Mouse (Mus musculus) heart, embryonic 13.5 days (tissue): ENCODE measurements around the gene Reep6. TPM values are rescaled to one million over a fixed set of nuclear protein-coding genes. Genes with fewer than 3 reads are reported as not detected.

ENCODE experiments used
- ATAC-seq: fragments of 200-750 bp; cut with Nextera tagmentation; 2 replicates; pipeline ENCODE4 v1.8.0; 2017; ENCODE audit warnings: moderate TSS enrichment; ENCODE audit not compliant: insufficient number of reproducible peaks, low FRiP score, low TSS enrichment; ENCODE audit errors: extremely low read depth
- H3K27ac ChIP-seq: fragments of 300-500 bp; sonication (generic); replicated peaks from 2 replicates; pipeline ENCODE4 v1.5.1; 2015; ENCODE audit warnings: moderate library complexity, mild to moderate bottlenecking, inconsistent platforms
- H3K27me3 ChIP-seq: fragments of 300-500 bp; sonication (generic); replicated peaks from 2 replicates; pipeline ENCODE4 v1.6.1; 2015; ENCODE audit warnings: mild to moderate bottlenecking, inconsistent platforms
- H3K36me3 ChIP-seq: fragments of 300-500 bp; sonication (generic); 2 replicates; pipeline ENCODE4 v1.6.1; 2015; ENCODE audit warnings: mild to moderate bottlenecking, inconsistent platforms
- H3K4me1 ChIP-seq: fragments of 300-500 bp; sonication (generic); 2 replicates; pipeline ENCODE4 v1.6.1; 2015; ENCODE audit warnings: inconsistent platforms
- H3K4me2 ChIP-seq: fragments of 300-500 bp; sonication (generic); 2 replicates; pipeline ENCODE4 v1.6.1; 2015; ENCODE audit warnings: inconsistent platforms, mild to moderate bottlenecking, moderate library complexity
- H3K4me3 ChIP-seq: fragments of 300-500 bp; sonication (generic); 2 replicates; pipeline ENCODE4 v1.5.1; 2015; ENCODE audit warnings: moderate library complexity, mild to moderate bottlenecking, inconsistent platforms
- H3K9ac ChIP-seq: fragments of 300-500 bp; sonication (generic); 2 replicates; pipeline ENCODE4 v1.6.1; 2015; ENCODE audit warnings: inconsistent platforms, mild to moderate bottlenecking, moderate library complexity
- H3K9me3 ChIP-seq: fragments of 300-500 bp; sonication (generic); 2 replicates; pipeline ENCODE4 v1.6.1; 2016; ENCODE audit warnings: inconsistent platforms
- WGBS: fragments of 180-500 bp; shearing (Covaris S2); methylation state at CpG from one replicate; pipeline ENCODE4 v1.1.7; 2015; ENCODE audit warnings: mixed read lengths; 5-methylcytosine and 5-hydroxymethylcytosine counted together
- microRNA-seq: library from miRNA; unstranded; fragments of <30 nt; microRNA quantifications from one replicate; pipeline ENCODE4, GENCODE M21; 2016
- polyA plus RNA-seq: library from polyadenylated mRNA; unstranded; fragments of >200 nt; fragmentation: Nextera tagmentation; extraction: Ambion mirVana; gene quantifications from 2 replicates; pipeline ENCODE4 v1.2.1, GENCODE M21; 2015

The Reep6 gene
- polyA plus RNA-seq, 1 experiment from 2014 or later: 2.6 TPM

DNA sequence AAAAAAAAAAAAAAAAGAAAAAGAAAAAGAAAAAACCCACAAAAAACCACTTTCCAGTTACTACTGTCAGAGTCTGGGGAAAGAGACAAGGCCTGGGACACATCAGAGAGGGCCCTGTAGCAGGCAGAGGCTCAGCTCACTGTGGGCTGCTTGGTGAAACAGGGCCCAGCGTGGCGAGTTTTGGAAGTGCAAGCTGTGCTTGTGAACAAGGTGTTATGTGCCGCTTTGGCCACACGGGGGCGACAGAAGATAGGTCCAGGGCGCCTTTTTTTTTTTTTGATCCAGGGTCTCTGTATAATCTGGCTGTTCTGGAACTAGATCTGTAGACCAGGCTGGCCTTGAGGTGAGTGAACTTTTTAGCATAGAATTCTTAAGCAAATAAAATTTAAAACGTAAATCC lies 46.4 kb downstream of the Reep6 start:
- ATAC-seq: no peak
- 2% methylated on average over 7 of the region's 7 CpGs for WGBS
- Histone ChIP-seq H3K4me2 (no peak overlapping the region), H3K36me3 (peaks cover 16% of the 10 kb centered on the region), H3K9ac (no peak overlapping the region), H3K9me3 (no peaks in the 10 kb centered on the region), H3K4me3 (no peak overlapping the region), H3K27ac (no peak overlapping the region), H3K4me1 (peaks cover 5% of the 10 kb centered on the region; the same call in 1 of the 2 replicates), H3K27me3 (peaks cover 13% of the 10 kb centered on the region)

- ATAC-seq: no peak
- H3K9ac ChIP-seq: no peak overlapping the region
- H3K36me3 ChIP-seq: peaks cover 31% of the 10 kb centered on the region
- no peaks in the 10 kb centered on the region for H3K9me3 ChIP-seq
- H3K4me3 ChIP-seq: no peak overlapping the region
- 37% methylated on average over 10 of the region's 10 CpGs for whole genome bisulfite sequencing
- H3K27ac ChIP-seq: no peak overlapping the region
- H3K4me2 ChIP-seq: no peak overlapping the region
- peaks cover 7% of the 10 kb centered on the region for H3K27me3 ChIP-seq
- H3K4me1 ChIP-seq: no peaks in the 10 kb centered on the region
Observed at GRCm38 (mm10) chr10:80377716-80378115, 48.0 kb downstream of the Reep6 start.

DNA sequence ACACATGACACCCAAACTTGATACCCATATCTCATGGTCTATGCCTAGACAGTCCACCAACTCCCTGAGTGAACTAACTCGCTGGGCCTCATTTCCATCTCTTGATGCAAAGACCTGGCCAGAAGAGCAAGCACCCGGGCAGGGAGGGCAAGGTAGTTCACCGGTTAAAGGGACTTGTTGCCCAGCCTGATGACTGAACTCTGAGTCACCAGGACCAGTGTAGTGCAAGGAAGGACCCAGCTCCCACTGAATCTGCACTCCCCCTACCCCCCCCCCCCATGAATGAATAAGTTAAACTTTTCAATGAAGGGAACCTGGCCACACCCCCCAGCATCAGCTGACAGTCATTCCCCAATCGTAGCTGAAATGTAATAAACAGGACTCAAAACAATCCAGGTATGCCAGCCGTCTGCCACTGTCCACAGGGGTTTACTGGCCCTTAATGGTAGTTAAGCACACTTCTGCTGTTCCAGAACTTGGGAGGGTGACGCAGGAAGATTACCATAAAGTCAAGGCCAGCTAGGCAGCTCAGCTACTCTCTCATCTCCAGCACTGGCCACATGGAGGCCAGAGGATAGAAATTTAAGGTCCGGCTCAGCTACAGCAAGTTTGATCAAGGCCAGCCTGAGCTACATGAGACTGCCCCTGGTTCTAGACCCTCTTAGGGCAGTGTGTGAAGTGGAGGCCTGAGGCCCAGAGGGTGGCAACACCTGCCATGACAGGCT lies 53.0 kb downstream of the Reep6 start:
- Histone ChIP-seq H3K9me3 (no peaks in the 10 kb centered on the region), H3K4me2 (no peak overlapping the region), H3K27me3 (no peaks in the 10 kb centered on the region), H3K4me1 (peaks cover 37% of the 10 kb centered on the region), H3K27ac (no peak overlapping the region), H3K36me3 (peaks cover 54% of the 10 kb centered on the region), H3K9ac (no peak overlapping the region), H3K4me3 (no peak overlapping the region)
- no peak for ATAC-seq
- WGBS: 89% methylated on average over 7 of the region's 7 CpGs

- H3K27ac ChIP-seq: no peak overlapping the region
- no peak for ATAC-seq
- no peak overlapping the region for H3K4me3 ChIP-seq
- peak overlapping the region; percentile 99 for H3K9ac ChIP-seq
- peaks cover 43% of the 10 kb centered on the region for H3K4me1 ChIP-seq
- 65% methylated on average over 4 of the region's 4 CpGs for WGBS
- no peaks in the 10 kb centered on the region for H3K9me3 ChIP-seq
- H3K27me3 ChIP-seq: no peaks in the 10 kb centered on the region
- peak overlapping the region; percentile 86; the same call in 1 of the 2 replicates for H3K4me2 ChIP-seq
- peaks cover 54% of the 10 kb centered on the region for H3K36me3 ChIP-seq
Observed at GRCm38 (mm10) chr10:80383431-80383830, 53.7 kb downstream of the Reep6 start.

DNA sequence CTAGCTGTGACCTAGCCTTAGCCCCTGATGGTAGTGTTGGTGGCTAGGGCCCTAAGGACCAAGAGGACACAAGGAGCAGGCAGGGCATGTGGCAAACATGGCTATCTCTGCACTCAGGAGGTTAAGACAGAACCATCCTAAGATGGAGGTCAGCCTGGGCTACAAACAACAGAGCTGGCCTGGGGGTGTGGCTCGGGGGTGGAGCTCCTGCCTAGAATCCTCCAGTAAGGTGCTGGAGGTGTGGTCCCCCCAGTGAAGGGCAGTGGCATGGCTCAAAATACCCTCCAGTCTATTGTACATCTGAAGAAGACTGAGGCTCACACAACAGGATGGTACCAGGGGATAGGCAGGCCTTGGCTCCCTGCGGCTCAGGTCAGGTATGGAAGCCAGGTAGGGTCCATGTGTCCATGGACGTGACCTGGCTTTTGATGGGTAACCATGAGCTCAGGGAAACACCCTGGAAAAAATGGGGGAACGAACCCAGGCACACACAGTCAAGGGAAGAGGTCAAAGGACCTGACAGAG lies 54.4 kb downstream of the Reep6 start:
- Histone ChIP-seq H3K27me3 (no peaks in the 10 kb centered on the region), H3K9ac (peak overlapping the region; percentile 99), H3K9me3 (no peaks in the 10 kb centered on the region), H3K4me1 (peaks cover 48% of the 10 kb centered on the region), H3K36me3 (peaks cover 54% of the 10 kb centered on the region), H3K4me2 (peak overlapping the region; percentile 86), H3K4me3 (peak overlapping the region; percentile 91; the same call in 1 of the 2 replicates), H3K27ac (no peak overlapping the region)
- ATAC-seq: no peak
- WGBS: 85% methylated on average over 4 of the region's 4 CpGs

GRCm38 (mm10) chr10:80384709-80385108 lies 55.0 kb downstream of the Reep6 start:
- peaks cover 52% of the 10 kb centered on the region for H3K36me3 ChIP-seq
- H3K4me1 ChIP-seq: peaks cover 48% of the 10 kb centered on the region
- no peaks in the 10 kb centered on the region for H3K9me3 ChIP-seq
- H3K4me2 ChIP-seq: peak overlapping the region; percentile 86
- ATAC-seq: no peak
- H3K27me3 ChIP-seq: no peaks in the 10 kb centered on the region
- peak overlapping the region; percentile 99 for H3K9ac ChIP-seq
- H3K27ac ChIP-seq: no peak overlapping the region
- 57% methylated on average over 7 of the region's 7 CpGs for WGBS
- H3K4me3 ChIP-seq: peak overlapping the region; percentile 91

DNA sequence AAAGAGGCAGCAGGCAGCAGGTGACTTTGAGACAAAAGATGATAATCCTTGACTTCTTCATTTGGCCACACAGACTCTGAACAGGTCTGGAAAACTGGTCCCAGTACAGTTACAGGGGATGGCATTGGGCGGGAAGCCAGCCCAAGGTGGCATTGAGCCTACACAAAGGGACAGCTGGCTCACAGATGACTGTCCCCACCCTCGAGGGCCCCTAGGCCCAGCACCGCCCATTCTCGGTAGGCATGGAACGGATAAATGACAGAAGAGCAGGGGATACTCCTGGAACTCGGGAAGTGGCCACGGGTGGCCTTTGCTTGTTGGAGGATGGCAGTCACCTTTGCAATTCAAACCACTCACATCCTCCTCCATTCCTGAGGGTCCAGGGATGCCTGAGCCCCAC lies 55.6 kb downstream of the Reep6 start:
- no peak for ATAC-seq
- Histone ChIP-seq H3K9me3 (no peaks in the 10 kb centered on the region), H3K27ac (peak overlapping the region; percentile 88), H3K4me1 (peaks cover 48% of the 10 kb centered on the region), H3K36me3 (peaks cover 53% of the 10 kb centered on the region), H3K4me3 (peak overlapping the region; percentile 91), H3K27me3 (no peaks in the 10 kb centered on the region), H3K9ac (peak overlapping the region; percentile 99), H3K4me2 (peak overlapping the region; percentile 86)
- WGBS: 27% methylated on average over 7 of the region's 7 CpGs

Small RNA genes lying within 50 kb of the gene (microRNA-seq; reads per million reads assigned to microRNA genes)
- not detected for gene Gm22721

Other genes starting within 250 kb of the Reep6 start
- 9.1 and 10.1 TPM in 2 replicates for gene Sbno2, start 224.4 kb upstream of the Reep6 start, polyA plus RNA-seq
- 12.0 and 13.0 TPM in 2 replicates for gene Stk11, start 214.2 kb upstream of the Reep6 start, polyA plus RNA-seq
- 808 and 893 TPM in 2 replicates for gene Atp5d, start 191.3 kb upstream of the Reep6 start, polyA plus RNA-seq
- gene Cbarp, start 189.1 kb upstream of the Reep6 start, polyA plus RNA-seq: 1.6 and 2.5 TPM in 2 replicates
- 15.6 and 15.7 TPM in 2 replicates for gene Midn, start 181.7 kb upstream of the Reep6 start, polyA plus RNA-seq
- gene Cirbp, start 164.0 kb upstream of the Reep6 start, polyA plus RNA-seq: 87.9 and 96.4 TPM in 2 replicates
- 10.4 and 13.1 TPM in 2 replicates for gene 1600002K03Rik, start 157.0 kb upstream of the Reep6 start, polyA plus RNA-seq
- gene Efna2, start 150.5 kb upstream of the Reep6 start, polyA plus RNA-seq: 8.5 and 10.6 TPM in 2 replicates
- gene Mum1, start 103.5 kb upstream of the Reep6 start, polyA plus RNA-seq: 41.7 and 43.7 TPM in 2 replicates
- gene Ndufs7, start 80.8 kb upstream of the Reep6 start, polyA plus RNA-seq: 527 and 606 TPM in 2 replicates
- 53.3 and 62.1 TPM in 2 replicates for gene Gamt, start 68.9 kb upstream of the Reep6 start, polyA plus RNA-seq
- gene Dazap1, start 68.5 kb upstream of the Reep6 start, polyA plus RNA-seq: 36.4 and 37.9 TPM in 2 replicates
- 621 and 687 TPM in 2 replicates for gene Rps15, start 37.5 kb upstream of the Reep6 start, polyA plus RNA-seq
- 0.90 and 0.94 TPM in 2 replicates for gene Apc2, start 34.0 kb upstream of the Reep6 start, polyA plus RNA-seq
- gene 2310011J03Rik, start 9.4 kb upstream of the Reep6 start, polyA plus RNA-seq: 36.0 and 36.6 TPM in 2 replicates
- 1.8 and 2.1 TPM in 2 replicates for gene Pcsk4, start 455 bp upstream of the Reep6 start, polyA plus RNA-seq
- 6.5 and 8.3 TPM in 2 replicates for gene Adamtsl5, start 18.5 kb downstream of the Reep6 start, polyA plus RNA-seq
- gene Plk5, start 26.5 kb downstream of the Reep6 start, polyA plus RNA-seq: not detected in 2 replicates
- 3.8 and 4.5 TPM in 2 replicates for gene Mex3d, start 57.7 kb downstream of the Reep6 start, polyA plus RNA-seq
- 170 and 182 TPM in 2 replicates for gene Mbd3, start 69.6 kb downstream of the Reep6 start, polyA plus RNA-seq
- 1,246 and 1,505 TPM in 2 replicates for gene Uqcr11, start 76.9 kb downstream of the Reep6 start, polyA plus RNA-seq
- 55.9 and 57.6 TPM in 2 replicates for gene Tcf3, start 103.7 kb downstream of the Reep6 start, polyA plus RNA-seq
- gene Onecut3, start 164.9 kb downstream of the Reep6 start, polyA plus RNA-seq: not detected in 2 replicates
- gene Atp8b3, start 209.2 kb downstream of the Reep6 start, polyA plus RNA-seq: 0.11 and 0.13 TPM in 2 replicates
- gene Rexo1, start 231.6 kb downstream of the Reep6 start, polyA plus RNA-seq: 15.9 and 17.7 TPM in 2 replicates
- 5.1 and 6.2 TPM in 2 replicates for gene Klf16, start 247.4 kb downstream of the Reep6 start, polyA plus RNA-seq